Mouse (Mus musculus): ENCODE data around the gene Coq7.
A peak's percentile ranks its signal among the peaks of the same experiment; 100 is the strongest.

Gene Coq7

GRCm38 (mm10) chr7:118494892-118495579 lies 38.1 kb downstream of the Coq7 start:
- DNase-seq, result no peak

GRCm38 (mm10) chr7:118493892-118494291 lies 39.3 kb downstream of the Coq7 start:
- DNase-seq, result no peak

- peak; percentile 45 for DNase-seq
These were observed 41.6 kb downstream of the Coq7 start, which contains the start of gene Itpripl2 for GRCm38 (mm10) chr7:118491431-118492147. Itpripl2 (minus strand) TSS chr7:118491975.

- peak; percentile 34 for DNase-seq
These were observed 42.3 kb downstream of the Coq7 start for GRCm38 (mm10) chr7:118490666-118491430.

GRCm38 (mm10) chr7:118489706-118490665 lies 43.2 kb downstream of the Coq7 start:
- no peak for DNase-seq

- no peak for DNase-seq
These were observed 45.0 kb downstream of the Coq7 start for GRCm38 (mm10) chr7:118488060-118488664.

- no peak for DNase-seq
These were observed 46.2 kb downstream of the Coq7 start for GRCm38 (mm10) chr7:118486917-118487316.

GRCm38 (mm10) chr7:118483996-118484395 lies 49.2 kb downstream of the Coq7 start:
- no peak for DNase-seq

- DNase-seq, result no peak
These were observed 51.2 kb downstream of the Coq7 start for GRCm38 (mm10) chr7:118482001-118482400.

GRCm38 (mm10) chr7:118481047-118481810 lies 51.9 kb downstream of the Coq7 start:
- DNase-seq, result no peak

GRCm38 (mm10) chr7:118480160-118480709 lies 52.9 kb downstream of the Coq7 start:
- no peak for DNase-seq

GRCm38 (mm10) chr7:118478835-118479312 lies 54.3 kb downstream of the Coq7 start:
- DNase-seq, result no peak

- no peak for DNase-seq
These were observed 56.7 kb downstream of the Coq7 start for GRCm38 (mm10) chr7:118476428-118476827.

- no peak for DNase-seq
These were observed 58.0 kb downstream of the Coq7 start for GRCm38 (mm10) chr7:118475008-118475705.

- no peak for DNase-seq
These were observed 60.3 kb downstream of the Coq7 start for GRCm38 (mm10) chr7:118472886-118473285.

GRCm38 (mm10) chr7:118468060-118468459 lies 65.1 kb downstream of the Coq7 start:
- DNase-seq, result no peak

- no peak for DNase-seq
These were observed 68.7 kb downstream of the Coq7 start for GRCm38 (mm10) chr7:118464432-118464831.

GRCm38 (mm10) chr7:118462818-118463762 lies 70.1 kb downstream of the Coq7 start:
- no peak for DNase-seq

All from right cerebral cortex, postnatal 14 days (tissue).